Mouse (Mus musculus): Measurements from ENCODE around the gene Hjurp. TPM values are rescaled to one million over a fixed set of nuclear protein-coding genes. Genes with fewer than 3 reads are reported as not detected.

Gene Hjurp
- total RNA-seq, 2 experiments from 2014 or later: 14.5 to 14.6 TPM

- intact Hi-C loops (cut with DNase I): no loop called here
- DNase-seq (ENCODE audit: low spot score): no peak
These were observed 21.5 kb upstream of the Hjurp start for GRCm38 (mm10) chr1:88298686-88299528.

GRCm38 (mm10) chr1:88297480-88298258 is 20.2 kb upstream of the Hjurp start:
- intact Hi-C loops (cut with DNase I): no loop called here
- no peak for DNase-seq (ENCODE audit: low spot score)

GRCm38 (mm10) chr1:88296171-88296920 is 18.9 kb upstream of the Hjurp start:
- DNase-seq (ENCODE audit: low spot score): no peak
- intact Hi-C loops (cut with DNase I): no loop called here

- no peak for DNase-seq (ENCODE audit: low spot score)
- intact Hi-C loops (cut with DNase I): no loop called here
These were observed 17.2 kb upstream of the Hjurp start for GRCm38 (mm10) chr1:88294650-88295049.

- DNase-seq (ENCODE audit: low spot score): no peak
- intact Hi-C loops (cut with DNase I): no loop called here
These were observed 14.6 kb upstream of the Hjurp start for GRCm38 (mm10) chr1:88292057-88292456.

- intact Hi-C loops (cut with DNase I): no loop called here
- DNase-seq (ENCODE audit: low spot score): no peak
These were observed 14.1 kb upstream of the Hjurp start for GRCm38 (mm10) chr1:88291409-88292005.

GRCm38 (mm10) chr1:88290511-88290910 is 13.1 kb upstream of the Hjurp start:
- DNase-seq (ENCODE audit: low spot score): no peak

GRCm38 (mm10) chr1:88289917-88290316 is 12.5 kb upstream of the Hjurp start:
- no peak for DNase-seq (ENCODE audit: low spot score)
- intact Hi-C loops (cut with DNase I): no loop called here

More at GRCm38 (mm10) chr1:88290511-88290910, 13.1 kb upstream of the Hjurp start:
- intact Hi-C loops (cut with DNase I): no loop called here

GRCm38 (mm10) chr1:88289152-88289551 is 11.7 kb upstream of the Hjurp start:
- intact Hi-C loops (cut with DNase I): no loop called here
- no peak for DNase-seq (ENCODE audit: low spot score)

- no peak for DNase-seq (ENCODE audit: low spot score)
- intact Hi-C loops (cut with DNase I): no loop called here
These were observed 11.3 kb upstream of the Hjurp start for GRCm38 (mm10) chr1:88288789-88289127.

- intact Hi-C loops (cut with DNase I): no loop called here
- DNase-seq (ENCODE audit: low spot score): no peak
These were observed 10.8 kb upstream of the Hjurp start for GRCm38 (mm10) chr1:88288056-88288788.

GRCm38 (mm10) chr1:88287697-88287980 is 10.2 kb upstream of the Hjurp start:
- intact Hi-C loops (cut with DNase I): no loop called here
- no peak for DNase-seq (ENCODE audit: low spot score)

GRCm38 (mm10) chr1:88286887-88287696 is 9.7 kb upstream of the Hjurp start:
- intact Hi-C loops (cut with DNase I): no loop called here
- DNase-seq (ENCODE audit: low spot score): no peak

- no peak for DNase-seq (ENCODE audit: low spot score)
- intact Hi-C loops (cut with DNase I): no loop called here
These were observed 8.9 kb upstream of the Hjurp start for GRCm38 (mm10) chr1:88286136-88286845.

GRCm38 (mm10) chr1:88285652-88286051 is 8.2 kb upstream of the Hjurp start:
- DNase-seq (ENCODE audit: low spot score): no peak
- intact Hi-C loops (cut with DNase I): no loop called here

GRCm38 (mm10) chr1:88284946-88285320 is 7.5 kb upstream of the Hjurp start:
- DNase-seq (ENCODE audit: low spot score): no peak
- intact Hi-C loops (cut with DNase I): no loop called here

GRCm38 (mm10) chr1:88284228-88284945 is 7.0 kb upstream of the Hjurp start:
- DNase-seq (ENCODE audit: low spot score): no peak

More at GRCm38 (mm10) chr1:88284228-88284945, 7.0 kb upstream of the Hjurp start:
- intact Hi-C loops (cut with DNase I): no loop called here
